Mouse (Mus musculus) Patski (cell line): ENCODE data around the gene Fscn2. TPM values are rescaled to one million over a fixed set of nuclear protein-coding genes. Genes with fewer than 3 reads are reported as not detected.
A peak's percentile ranks its signal among the peaks of the same experiment; 100 is the strongest.

Experiments
- ATAC-seq: fragments of 100-300 bp; one replicate; pipeline ENCODE4 v1.8.0; 2021
- CTCF ChIA-PET: fragments of 350-600 bp; sonication (Branson Sonifier 250); formaldehyde crosslinking; loops from one replicate; lab custom pipeline; 2022; ENCODE audit warnings: inconsistent platforms; lab: Charles Lee
- POLR2A ChIA-PET: fragments of 350-600 bp; sonication (Branson Sonifier 250); formaldehyde crosslinking; loops from one replicate; lab custom pipeline; 2022; ENCODE audit warnings: antibody characterized with exemption, inconsistent platforms; lab: Charles Lee
- DNase-seq: peaks from one replicate; pipeline ENCODE4 v3.0.0-alpha.2; 2011; ENCODE audit warnings: low read depth, low spot score
- H3K27me3 ChIP-seq: fragments of 371-371 bp; one replicate; pipeline ENCODE4 v1.5.1; 2021
- CTCF ChIP-seq: fragments of 100-300 bp; IDR thresholded peaks from one replicate; pipeline ENCODE4 v1.5.1; 2021
- in situ Hi-C: fragments of 300-500 bp; cut with MboI; formaldehyde crosslinking; loops from 3 replicates; pipeline ENCODE4 v1.11.1; 2018; ENCODE audit warnings: low pct_unique_long_range_greater_than_20kb, mixed read lengths
- polyA plus RNA-seq: library from polyadenylated mRNA; unstranded; gene quantifications from one replicate; pipeline ENCODE4 v1.2.3, GENCODE M21; 2021

Fscn2 gene
- polyA plus RNA-seq: 0.23 TPM

GRCm38 (mm10) chr11:120361295-120361694 lies at the start of gene Fscn2:
Gene Fscn2, plus strand, starts transcription at chr11:120361534.
- no peak for TF ChIP-seq CTCF
- CTCF ChIA-PET: interaction anchor here (3.3 kb wide), 1 partner anchor 8 kb away, joined by 13 read pairs; no protein-coding TSS in a partner anchor
- in situ Hi-C loops: no loop called here

DNA sequence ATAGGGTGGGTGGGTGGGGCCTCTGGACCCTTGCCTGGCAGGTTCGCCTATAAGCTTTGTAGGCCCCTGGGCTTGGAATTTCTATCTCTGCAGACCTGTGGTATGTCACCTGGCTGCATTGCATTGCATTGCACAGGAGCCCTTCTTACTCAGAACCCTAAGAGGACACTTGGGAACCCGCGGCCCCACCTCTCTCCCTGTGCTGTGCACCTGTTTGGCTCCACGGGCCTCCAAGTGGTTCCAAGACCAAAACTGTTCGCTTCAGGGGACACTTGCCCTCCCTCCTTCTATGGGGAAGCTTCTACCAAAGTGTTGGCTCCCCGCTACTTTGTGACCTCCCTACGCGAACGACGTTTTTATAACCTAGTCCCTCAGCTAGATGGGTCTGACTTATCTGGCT lies 49.8 kb upstream of the Fscn2 start:
- DNase-seq (no peak), ATAC-seq (no peak)
- ChIA-PET POLR2A (interaction anchor here (0.6 to 0.8 kb wide), 2 partner anchors 34 to 38 kb away, joined by 3 read pairs; no protein-coding TSS in a partner anchor), CTCF (no interaction called here)
- TF ChIP-seq CTCF: no peak
- no peaks in the 10 kb centered on the region for H3K27me3 ChIP-seq
- in situ Hi-C loops: loop anchor here (5.0 to 25.0 kb wide), 2 partner anchors 41 to 399 kb away; partner anchors contain the start of gene Chmp6

More at GRCm38 (mm10) chr11:120361295-120361694, at the start of gene Fscn2:
- ATAC-seq (no peak), DNase-seq (no peak)
- no peaks in the 10 kb centered on the region for H3K27me3 ChIP-seq
- POLR2A ChIA-PET: no interaction called here

DNA sequence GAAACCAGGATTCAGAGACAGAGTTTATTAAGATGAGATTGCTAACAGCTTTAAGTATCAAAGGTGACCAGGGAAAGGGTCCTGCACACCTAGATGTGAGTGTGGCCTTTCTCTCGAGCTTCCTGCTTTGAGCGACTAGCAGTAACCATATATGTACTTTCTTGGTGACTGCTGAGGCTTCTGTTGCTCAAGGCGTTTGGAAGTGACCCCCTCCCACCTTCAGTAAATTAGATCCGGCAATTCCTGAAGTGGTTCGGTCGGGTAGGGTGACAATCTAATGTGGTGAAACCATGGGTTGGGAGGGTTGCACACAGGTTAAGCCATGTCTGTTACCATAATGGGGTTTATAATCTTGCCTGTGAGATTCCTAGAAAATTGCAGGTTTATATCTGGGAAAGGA lies 49.3 kb upstream of the Fscn2 start:
- ChIA-PET POLR2A (interaction anchor here (0.6 to 0.8 kb wide), 2 partner anchors 33 to 37 kb away, joined by 3 read pairs; no protein-coding TSS in a partner anchor), CTCF (no interaction called here)
- ATAC-seq: no peak
- TF ChIP-seq CTCF: no peak
- H3K27me3 ChIP-seq: no peaks in the 10 kb centered on the region
- in situ Hi-C loops: loop anchor here (5.0 to 25.0 kb wide), 2 partner anchors 40 to 400 kb away; partner anchors contain the start of gene Chmp6
- no peak for DNase-seq

- POLR2A ChIA-PET: interaction anchor here (1.0 to 1.1 kb wide), 2 partner anchors 9 to 165 kb away, joined by 3 read pairs; no protein-coding TSS in a partner anchor
- no peak for TF ChIP-seq CTCF
- ATAC-seq (no peak), DNase-seq (no peak)
- H3K27me3 ChIP-seq: no peaks in the 10 kb centered on the region
- CTCF ChIA-PET: no interaction called here
- in situ Hi-C loops: loop anchor here (5.0 to 25.0 kb wide), 2 partner anchors 38 to 402 kb away; partner anchors contain the start of gene Chmp6
These were observed 47.2 kb upstream of the Fscn2 start for GRCm38 (mm10) chr11:120313906-120314685.

- POLR2A ChIA-PET: interaction anchor here (0.5 to 2.4 kb wide), 6 partner anchors 10 to 216 kb away, joined by 3 to 7 read pairs (median 3); partner anchors contain the start of gene Ndufaf8
- H3K27me3 ChIP-seq: no peaks in the 10 kb centered on the region
- CTCF ChIA-PET: no interaction called here
- in situ Hi-C loops: loop anchor here (5.0 to 25.0 kb wide), 2 partner anchors 37 to 403 kb away; partner anchors contain the start of gene Chmp6
- no peak for ATAC-seq
- no peak for TF ChIP-seq CTCF
- no peak for DNase-seq
These were observed 46.5 kb upstream of the Fscn2 start for GRCm38 (mm10) chr11:120314721-120315415.

DNA sequence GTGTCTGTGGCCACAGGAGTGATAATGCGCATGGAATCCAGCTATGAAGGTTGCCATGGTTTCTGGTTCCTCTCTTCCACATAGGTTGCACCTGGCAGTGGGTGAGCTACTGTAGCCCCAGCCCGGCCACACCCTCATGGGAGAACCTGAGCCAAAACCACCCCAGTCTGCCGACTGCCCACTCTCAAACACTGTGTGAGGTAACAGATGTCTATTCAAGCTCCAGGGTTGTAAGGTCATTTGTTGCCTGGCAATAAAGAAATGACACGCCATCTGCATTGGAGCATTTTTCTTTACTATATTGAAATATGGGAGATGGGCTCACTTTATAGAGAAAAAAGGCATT lies 45.9 kb upstream of the Fscn2 start:
- H3K27me3 ChIP-seq: no peaks in the 10 kb centered on the region
- CTCF ChIA-PET: no interaction called here
- DNase-seq: no peak
- ATAC-seq: no peak
- POLR2A ChIA-PET: interaction anchor here (0.5 to 2.4 kb wide), 6 partner anchors 11 to 216 kb away, joined by 3 to 8 read pairs (median 4); partner anchors contain the start of gene Ndufaf8
- no peak for TF ChIP-seq CTCF
- in situ Hi-C loops: loop anchor here (25.0 kb wide), 1 partner anchor 403 kb away; the partner anchor contains the start of gene Chmp6

DNA sequence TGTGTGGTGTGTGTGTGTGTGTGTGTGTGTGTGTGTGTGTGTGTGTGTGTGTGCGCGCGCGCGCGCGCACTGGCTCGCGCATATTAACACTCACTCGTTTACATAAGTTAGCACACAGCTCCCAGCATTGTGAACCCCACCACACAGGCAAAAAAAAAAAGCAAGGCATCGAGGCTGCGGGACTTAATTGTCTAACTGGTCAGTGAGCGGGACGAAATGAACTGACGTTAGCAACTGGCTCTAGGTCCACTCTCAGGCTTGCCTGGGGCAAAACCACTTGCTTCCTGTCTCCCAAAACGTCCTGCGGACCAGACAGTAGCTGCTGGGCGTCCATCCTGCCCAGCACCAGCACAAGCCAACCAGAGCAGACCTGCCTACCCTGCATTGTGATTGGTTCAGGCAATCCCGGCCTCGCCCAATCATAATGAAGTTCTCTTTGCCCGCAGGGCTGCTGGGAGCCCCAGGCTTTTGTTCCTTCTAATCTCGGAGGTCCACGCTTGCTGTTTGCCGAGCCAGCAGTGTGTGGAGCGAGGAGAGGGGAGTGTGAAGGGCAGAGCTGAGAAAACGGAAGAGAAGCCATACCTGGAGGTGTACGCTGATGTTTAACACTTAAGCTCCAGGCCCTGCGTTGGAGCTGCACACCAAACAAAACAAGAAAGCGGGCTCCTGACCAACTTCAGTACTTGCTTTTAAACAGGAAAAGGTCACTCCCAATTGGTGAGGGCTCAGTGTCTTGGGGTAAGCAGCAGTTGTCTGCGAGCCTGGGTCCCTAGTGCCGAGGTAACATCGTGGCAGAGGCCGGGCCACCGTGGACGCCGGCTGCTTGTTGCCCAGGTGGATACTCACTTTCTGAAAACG lies 45.3 kb upstream of the Fscn2 start:
- no peak for TF ChIP-seq CTCF
- DNase-seq (peak; percentile 88), ATAC-seq (peak; percentile 96)
- ChIA-PET POLR2A (interaction anchor here (0.7 to 2.4 kb wide), 7 partner anchors 9 to 217 kb away, joined by 3 to 8 read pairs (median 4); partner anchors contain the start of gene Ndufaf8), CTCF (no interaction called here)
- in situ Hi-C loops: loop anchor here (25.0 kb wide), 1 partner anchor 404 kb away; the partner anchor contains the start of gene Chmp6
- no peaks in the 10 kb centered on the region for H3K27me3 ChIP-seq

DNA sequence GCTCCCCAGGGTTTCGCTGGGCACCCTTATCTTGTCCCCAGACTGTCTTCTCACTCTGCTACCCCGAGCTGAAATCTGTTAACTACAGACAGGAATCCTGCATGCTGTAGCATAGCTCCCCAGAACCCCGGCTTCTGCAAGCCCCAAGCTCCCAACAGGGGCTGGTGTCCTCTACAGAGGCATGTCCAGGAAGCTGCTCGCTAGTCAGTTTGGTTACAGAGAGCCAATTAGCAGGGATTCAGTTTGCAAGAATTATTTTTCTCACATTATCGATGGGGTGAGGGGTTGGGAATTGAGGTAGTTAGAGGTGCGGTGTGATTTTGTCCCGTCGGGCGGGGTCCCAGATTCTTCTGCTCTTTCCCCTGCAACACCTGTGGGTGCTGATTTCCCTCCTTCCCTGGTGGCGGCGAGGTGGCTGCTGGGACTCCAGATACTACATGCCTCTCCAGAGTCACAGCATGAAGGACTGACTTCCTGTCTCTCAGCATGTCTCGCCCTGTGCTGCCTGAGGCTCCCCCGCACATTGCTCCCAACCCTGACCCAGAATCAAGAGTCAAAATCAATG lies 44.6 kb upstream of the Fscn2 start:
- in situ Hi-C loops: loop anchor here (25.0 kb wide), 1 partner anchor 404 kb away; the partner anchor contains the start of gene Chmp6
- no peak for ATAC-seq
- ChIA-PET POLR2A (interaction anchor here (0.7 to 2.4 kb wide), 5 partner anchors 9 to 83 kb away, joined by 3 to 8 read pairs (median 4); no protein-coding TSS in a partner anchor), CTCF (no interaction called here)
- H3K27me3 ChIP-seq: no peaks in the 10 kb centered on the region
- TF ChIP-seq CTCF: no peak
- DNase-seq: no peak

DNA sequence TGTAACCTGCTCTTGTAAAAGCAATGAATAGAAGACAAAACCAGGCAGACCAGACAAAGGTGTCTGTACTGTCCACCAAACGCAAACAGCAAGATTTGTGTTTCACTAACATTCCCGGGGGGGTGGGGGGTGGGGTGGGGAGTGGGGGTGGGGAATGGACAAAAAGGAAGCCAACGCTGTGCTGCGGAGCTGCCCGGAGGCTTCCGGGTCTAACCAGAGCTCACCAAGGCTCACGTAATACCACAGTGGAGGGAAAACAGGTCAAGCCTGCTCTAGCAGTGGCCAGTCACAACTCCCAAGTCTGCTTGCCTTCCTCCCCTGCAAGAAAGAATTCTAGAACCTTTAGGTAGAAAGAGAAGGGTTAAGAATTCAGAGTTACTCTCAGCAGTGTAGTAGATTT lies 43.9 kb upstream of the Fscn2 start:
- ChIA-PET CTCF (no interaction called here), POLR2A (no interaction called here)
- no peaks in the 10 kb centered on the region for H3K27me3 ChIP-seq
- DNase-seq (no peak), ATAC-seq (no peak)
- in situ Hi-C loops: loop anchor here (25.0 kb wide), 1 partner anchor 405 kb away; the partner anchor contains the start of gene Chmp6
- no peak for TF ChIP-seq CTCF
